Mouse (Mus musculus) heart, postnatal 0 days (tissue): Measurements from ENCODE around the gene Oit3. TPM values are rescaled to one million over a fixed set of nuclear protein-coding genes. Genes with fewer than 3 reads are reported as not detected.

ENCODE experiments used
- ATAC-seq: fragments of 200-750 bp; cut with Nextera tagmentation; 2 replicates; pipeline ENCODE4 v1.8.0; 2017; ENCODE audit warnings: low read depth, moderate number of reproducible peaks, moderate library complexity; ENCODE audit not compliant: insufficient read depth
- DNase-seq: peaks from one replicate; pipeline ENCODE4 v3.0.0-alpha.2; 2016; ENCODE audit warnings: low spot score
- H3K27ac ChIP-seq: fragments of 300-500 bp; sonication (generic); 2 replicates; pipeline ENCODE4 v1.5.1; 2014; ENCODE audit warnings: low read depth, mild to moderate bottlenecking
- H3K27me3 ChIP-seq: fragments of 300-500 bp; sonication (generic); 2 replicates; pipeline ENCODE4 v1.6.1; 2014; ENCODE audit warnings: low read length, mixed read lengths; ENCODE audit not compliant: control insufficient read depth, insufficient read depth
- H3K36me3 ChIP-seq: fragments of 300-500 bp; sonication (generic); replicated peaks from 2 replicates; pipeline ENCODE4 v1.6.1; 2014; ENCODE audit warnings: low read length, mixed read lengths; ENCODE audit not compliant: control insufficient read depth, insufficient read depth
- H3K4me1 ChIP-seq: fragments of 300-500 bp; sonication (generic); 2 replicates; pipeline ENCODE4 v1.6.1; 2014; ENCODE audit warnings: antibody characterized with exemption; ENCODE audit not compliant: control insufficient read depth, insufficient read depth
- H3K4me2 ChIP-seq: fragments of 300-500 bp; sonication (generic); 2 replicates; pipeline ENCODE4 v1.6.1; 2014; ENCODE audit warnings: low read depth, mild to moderate bottlenecking, low read length, moderate library complexity
- H3K4me3 ChIP-seq: fragments of 300-500 bp; sonication (generic); 2 replicates; pipeline ENCODE4 v1.5.1; 2014; ENCODE audit warnings: low read depth, low read length
- H3K9ac ChIP-seq: fragments of 300-500 bp; sonication (generic); replicated peaks from 2 replicates; pipeline ENCODE4 v1.6.1; 2014; ENCODE audit warnings: low read depth, low read length, mixed read lengths
- H3K9me3 ChIP-seq: fragments of 300-500 bp; sonication (generic); replicated peaks from 2 replicates; pipeline ENCODE4 v1.6.1; 2016; ENCODE audit warnings: low read length; ENCODE audit not compliant: control insufficient read depth
- CTCF ChIP-seq: IDR thresholded peaks from 2 replicates; pipeline ENCODE4 v1.5.1; 2016; ENCODE audit warnings: antibody characterized with exemption, control low read depth, low read depth
- EP300 ChIP-seq: IDR thresholded peaks from 2 replicates; pipeline ENCODE4 v1.6.1; 2016; ENCODE audit warnings: antibody characterized with exemption, low read depth
- WGBS: fragments of 180-500 bp; shearing (Covaris S2); extraction: QIAGEN DNeasy Blood & Tissue Kit; methylation state at CpG from one replicate; pipeline ENCODE4 v1.1.7; 2014; 5-methylcytosine and 5-hydroxymethylcytosine counted together
- polyA plus RNA-seq: library from polyadenylated mRNA; unstranded; fragments of >200 nt; fragmentation: Nextera tagmentation; extraction: Ambion mirVana; gene quantifications from 2 replicates; pipeline ENCODE4 v1.2.1, GENCODE M21; 2015
- total RNA-seq: library from RNA; depleted of rRNA; stranded (reverse); fragments of >200 nt; gene quantifications from 2 replicates; pipeline ENCODE4 v1.2.3, GENCODE M21; 2014; ENCODE audit warnings: low replicate concordance

Gene Oit3
- total and polyA plus RNA-seq, 2 experiments from 2014 or later = 3.0 to 8.2 TPM

- Histone ChIP-seq H3K4me3 (no peak overlapping the region), H3K36me3 (no peaks in the 10 kb centered on the region), H3K4me1 (peaks cover 36% of the 10 kb centered on the region), H3K9ac (no peak overlapping the region), H3K27ac (no peak overlapping the region), H3K27me3 (no peaks in the 10 kb centered on the region), H3K9me3 (no peaks in the 10 kb centered on the region), H3K4me2 (0 out of 2 replicates have a peak overlapping the region, but pooled peaks have one; percentile 8)
- ATAC-seq = peak; percentile 50; the same call in 1 of the 2 replicates
- TF ChIP-seq CTCF (no peak), EP300 (peak; percentile 48; the same call in 1 of the 2 replicates)
- DNase-seq = peak; percentile 57
- WGBS = 7% methylated on average over 7 of the region's 7 CpGs
Measured at GRCm38 (mm10) chr10:59443212-59443611, 1.6 kb upstream of the Oit3 start.

- peak overlapping the region; percentile 16 for H3K27ac ChIP-seq
- H3K36me3 ChIP-seq = no peaks in the 10 kb centered on the region
- no peak overlapping the region for H3K9ac ChIP-seq
- TF ChIP-seq EP300 (no peak), CTCF (no peak)
- H3K4me2 ChIP-seq = no peak overlapping the region
- peaks cover 33% of the 10 kb centered on the region for H3K4me1 ChIP-seq
- no peaks in the 10 kb centered on the region for H3K9me3 ChIP-seq
- no peaks in the 10 kb centered on the region for H3K27me3 ChIP-seq
- ATAC-seq (no peak), DNase-seq (no peak)
- 20% methylated on average over 6 of the region's 6 CpGs for WGBS
- no peak overlapping the region for H3K4me3 ChIP-seq
Measured at GRCm38 (mm10) chr10:59440177-59440576, 1.4 kb downstream of the Oit3 start.

GRCm38 (mm10) chr10:59439508-59439931 is 2.1 kb downstream of the Oit3 start:
- Histone ChIP-seq H3K9me3 (no peaks in the 10 kb centered on the region), H3K9ac (no peak overlapping the region), H3K4me2 (no peak overlapping the region), H3K36me3 (no peaks in the 10 kb centered on the region), H3K27me3 (no peaks in the 10 kb centered on the region), H3K27ac (peak overlapping the region; percentile 49), H3K4me3 (no peak overlapping the region), H3K4me1 (peaks cover 33% of the 10 kb centered on the region)
- no peak for TF ChIP-seq EP300
- no peak for TF ChIP-seq CTCF
- peak; percentile 43 for DNase-seq
- WGBS = 10% methylated on average over 5 of the region's 5 CpGs
- peak; percentile 40; the same call in 1 of the 2 replicates for ATAC-seq

GRCm38 (mm10) chr10:59438651-59439050 is 2.9 kb downstream of the Oit3 start:
- Histone ChIP-seq H3K4me1 (peaks cover 28% of the 10 kb centered on the region), H3K9ac (no peak overlapping the region), H3K4me3 (no peak overlapping the region), H3K36me3 (no peaks in the 10 kb centered on the region), H3K9me3 (no peaks in the 10 kb centered on the region), H3K27ac (no peak overlapping the region), H3K4me2 (no peak overlapping the region), H3K27me3 (no peaks in the 10 kb centered on the region)
- TF ChIP-seq CTCF (no peak), EP300 (no peak)
- no peak for DNase-seq
- WGBS = 93% methylated on average over 12 of the region's 12 CpGs
- no peak for ATAC-seq

- TF ChIP-seq EP300 (no peak), CTCF (no peak)
- no peak overlapping the region for H3K27ac ChIP-seq
- no peaks in the 10 kb centered on the region for H3K9me3 ChIP-seq
- H3K36me3 ChIP-seq = no peaks in the 10 kb centered on the region
- peaks cover 17% of the 10 kb centered on the region; the same call in 1 of the 2 replicates for H3K4me1 ChIP-seq
- WGBS = 93% methylated on average over 18 of the region's 18 CpGs
- H3K4me3 ChIP-seq = no peak overlapping the region
- DNase-seq = no peak
- H3K9ac ChIP-seq = no peak overlapping the region
- no peak overlapping the region for H3K4me2 ChIP-seq
- H3K27me3 ChIP-seq = no peaks in the 10 kb centered on the region
- no peak for ATAC-seq
Measured at GRCm38 (mm10) chr10:59435746-59436145, 5.8 kb downstream of the Oit3 start.

GRCm38 (mm10) chr10:59430701-59431218 is 10.8 kb downstream of the Oit3 start:
- H3K36me3 ChIP-seq = no peaks in the 10 kb centered on the region
- no peak overlapping the region for H3K4me3 ChIP-seq
- ATAC-seq (peak; percentile 45), DNase-seq (peak; percentile 34)
- H3K27me3 ChIP-seq = no peaks in the 10 kb centered on the region
- H3K27ac ChIP-seq = peak overlapping the region; percentile 26
- H3K4me1 ChIP-seq = 0 out of 2 replicates have a peak, but pooled peaks cover 4% of the 10 kb centered on the region
- 15% methylated on average over 6 of the region's 6 CpGs for WGBS
- no peaks in the 10 kb centered on the region for H3K9me3 ChIP-seq
- no peak overlapping the region for H3K9ac ChIP-seq
- TF ChIP-seq EP300 (no peak), CTCF (no peak)
- H3K4me2 ChIP-seq = no peak overlapping the region
